Mouse (Mus musculus): ENCODE results near the gene Ttll10. TPM values are rescaled to one million over a fixed set of nuclear protein-coding genes. Genes with fewer than 3 reads are reported as not detected.

Ttll10 gene
- total and polyA plus RNA-seq, 2 experiments from 2014 or later, result 1.9 TPM; not detected in 1

GRCm38 (mm10) chr4:155993606-155994005, 65.6 kb downstream of the Ttll10 start:
- WGBS, result 4% methylated on average over 15 of the region's 15 CpGs
- peak overlapping the region; percentile 58 for H3K4me2 ChIP-seq (ENCODE audit: low read depth, low read length, poor library complexity, severe bottlenecking)
- peak overlapping the region; percentile 89 for H3K27ac ChIP-seq (ENCODE audit: low read depth, low read length)
- no peaks in the 10 kb centered on the region for H3K9me3 ChIP-seq (ENCODE audit: low read length)
- H3K27me3 ChIP-seq (ENCODE audit: insufficient read depth, low read length), result no peaks in the 10 kb centered on the region
- ATAC-seq (ENCODE audit: low FRiP score) (no peak), DNase-seq (ENCODE audit: low spot score) (no peak)
- peaks cover 7% of the 10 kb centered on the region for H3K4me1 ChIP-seq (ENCODE audit: insufficient read depth, low read length)
- no peak for TF ChIP-seq CTCF (IDR thresholded peaks at IDR 0.05)
- H3K36me3 ChIP-seq (ENCODE audit: insufficient read depth, low read length), result peaks cover 21% of the 10 kb centered on the region; the same call in 1 of the 2 replicates
- peak overlapping the region; percentile 73 for H3K4me3 ChIP-seq (ENCODE audit: low read depth, low read length)
- H3K9ac ChIP-seq (replicated peaks; ENCODE audit: low read length, poor library complexity, severe bottlenecking), result peak overlapping the region; percentile 77

GRCm38 (mm10) chr4:155992906-155993547, 66.2 kb downstream of the Ttll10 start:
- Histone ChIP-seq H3K27ac (ENCODE audit: low read depth, low read length) (peak overlapping the region; percentile 89), H3K9ac (replicated peaks; ENCODE audit: low read length, poor library complexity, severe bottlenecking) (peak overlapping the region; percentile 77)

GRCm38 (mm10) chr4:155992241-155992905, 66.8 kb downstream of the Ttll10 start, which contains the start of the genes B3galt6 and Sdf4:
Gene B3galt6, minus strand, starts transcription at chr4:155992649.
Gene Sdf4, plus strand, starts transcription at chr4:155992872.
- no peaks in the 10 kb centered on the region for H3K27me3 ChIP-seq (ENCODE audit: insufficient read depth, low read length)
- DNase-seq (ENCODE audit: low spot score) (peak; percentile 88), ATAC-seq (ENCODE audit: low FRiP score) (peak; percentile 90)
- H3K36me3 ChIP-seq (ENCODE audit: insufficient read depth, low read length), result peaks cover 12% of the 10 kb centered on the region; the same call in 1 of the 2 replicates
- peak within 1 kb of the TSS; percentile 77 for H3K9ac ChIP-seq (replicated peaks; ENCODE audit: low read length, poor library complexity, severe bottlenecking)
- TF ChIP-seq CTCF (IDR thresholded peaks at IDR 0.05), result peak; percentile 78
- peak within 1 kb of the TSS; percentile 95 for H3K4me2 ChIP-seq (ENCODE audit: low read depth, low read length, poor library complexity, severe bottlenecking)
- no peaks in the 10 kb centered on the region for H3K9me3 ChIP-seq (ENCODE audit: low read length)
- H3K27ac ChIP-seq (ENCODE audit: low read depth, low read length), result peak within 1 kb of the TSS; percentile 94
- under 1% methylated on average over 99 of the region's 99 CpGs for WGBS
- peak within 1 kb of the TSS; percentile 73 for H3K4me3 ChIP-seq (ENCODE audit: low read depth, low read length)
- peaks cover 7% of the 10 kb centered on the region for H3K4me1 ChIP-seq (ENCODE audit: insufficient read depth, low read length)

More at GRCm38 (mm10) chr4:155992906-155993547, 66.2 kb downstream of the Ttll10 start:
- peak; percentile 29; the same call in 1 of the 2 replicates for TF ChIP-seq CTCF (IDR thresholded peaks at IDR 0.05)
- DNase-seq (ENCODE audit: low spot score) (peak; percentile 97), ATAC-seq (ENCODE audit: low FRiP score) (peak; percentile 87)
- peaks cover 7% of the 10 kb centered on the region for H3K4me1 ChIP-seq (ENCODE audit: insufficient read depth, low read length)
- under 1% methylated on average over 63 of the region's 70 CpGs for WGBS
- H3K4me3 ChIP-seq (ENCODE audit: low read depth, low read length), result peak overlapping the region; percentile 73
- H3K36me3 ChIP-seq (ENCODE audit: insufficient read depth, low read length), result peaks cover 18% of the 10 kb centered on the region; the same call in 1 of the 2 replicates
- no peaks in the 10 kb centered on the region for H3K27me3 ChIP-seq (ENCODE audit: insufficient read depth, low read length)
- H3K9me3 ChIP-seq (ENCODE audit: low read length), result no peaks in the 10 kb centered on the region
- peak overlapping the region; percentile 58 for H3K4me2 ChIP-seq (ENCODE audit: low read depth, low read length, poor library complexity, severe bottlenecking)

GRCm38 (mm10) chr4:155991908-155992230, 67.3 kb downstream of the Ttll10 start:
- WGBS, result 26% methylated on average over 33 of the region's 37 CpGs
- no peak for TF ChIP-seq CTCF (IDR thresholded peaks at IDR 0.05)
- no peaks in the 10 kb centered on the region for H3K27me3 ChIP-seq (ENCODE audit: insufficient read depth, low read length)
- H3K27ac ChIP-seq (ENCODE audit: low read depth, low read length), result peak overlapping the region; percentile 94
- 0 out of 2 replicates have a peak, but pooled peaks cover 7% of the 10 kb centered on the region for H3K36me3 ChIP-seq (ENCODE audit: insufficient read depth, low read length)
- H3K4me3 ChIP-seq (ENCODE audit: low read depth, low read length), result peak overlapping the region; percentile 73
- peak overlapping the region; percentile 72 for H3K9ac ChIP-seq (replicated peaks; ENCODE audit: low read length, poor library complexity, severe bottlenecking)
- DNase-seq (ENCODE audit: low spot score) (no peak), ATAC-seq (ENCODE audit: low FRiP score) (peak; percentile 14)
- no peaks in the 10 kb centered on the region for H3K9me3 ChIP-seq (ENCODE audit: low read length)
- peaks cover 7% of the 10 kb centered on the region for H3K4me1 ChIP-seq (ENCODE audit: insufficient read depth, low read length)
- H3K4me2 ChIP-seq (ENCODE audit: low read depth, low read length, poor library complexity, severe bottlenecking), result peak overlapping the region; percentile 95

GRCm38 (mm10) chr4:155991211-155991907, 67.9 kb downstream of the Ttll10 start:
- H3K9me3 ChIP-seq (ENCODE audit: low read length), result no peaks in the 10 kb centered on the region
- 0 out of 2 replicates have a peak, but pooled peaks cover 3% of the 10 kb centered on the region for H3K36me3 ChIP-seq (ENCODE audit: insufficient read depth, low read length)
- peak overlapping the region; percentile 95 for H3K4me2 ChIP-seq (ENCODE audit: low read depth, low read length, poor library complexity, severe bottlenecking)
- peak overlapping the region; percentile 73 for H3K4me3 ChIP-seq (ENCODE audit: low read depth, low read length)
- peak overlapping the region; percentile 72 for H3K9ac ChIP-seq (replicated peaks; ENCODE audit: low read length, poor library complexity, severe bottlenecking)
- H3K27ac ChIP-seq (ENCODE audit: low read depth, low read length), result peak overlapping the region; percentile 94
- TF ChIP-seq CTCF (IDR thresholded peaks at IDR 0.05), result no peak
- H3K27me3 ChIP-seq (ENCODE audit: insufficient read depth, low read length), result no peaks in the 10 kb centered on the region
- 86% methylated on average over 22 of the region's 22 CpGs for WGBS
- peak; percentile 0; the same call in 1 of the 2 replicates for ATAC-seq (ENCODE audit: low FRiP score)
- H3K4me1 ChIP-seq (ENCODE audit: insufficient read depth, low read length), result peaks cover 7% of the 10 kb centered on the region
- DNase-seq (ENCODE audit: low spot score), result no peak

MicroRNA genes within 50 kb of the gene (microRNA counts, 519-probe panel; counts per million panel counts)
- microRNA mmu-miR-200a, result 528 counts per million, percentile 58 among the panel's probes with 10 or more counts
- 528 counts per million, percentile 58 among the panel's probes with 10 or more counts for microRNA mmu-miR-200b
- microRNA mmu-miR-429, result 528 counts per million, percentile 58 among the panel's probes with 10 or more counts

Small RNA genes lying within 50 kb of the gene (microRNA-seq; reads per million reads assigned to microRNA genes)
- gene Mir200a (ENCODE audit: borderline number of aligned reads) (27.1 reads per million, percentile 31 among the genes with 10 or more reads in this experiment), gene Mir200b (ENCODE audit: borderline number of aligned reads) (127 reads per million, percentile 47 among the genes with 10 or more reads in this experiment), gene Mir429 (ENCODE audit: borderline number of aligned reads) (329 reads per million, percentile 60 among the genes with 10 or more reads in this experiment)

Other genes starting within 250 kb of the Ttll10 start
- 66.3 and 112 TPM in 2 replicates for gene Ccnl2, start 246.9 kb downstream of the Ttll10 start, total RNA-seq (2014; rRNA removed)
- 78.6 and 88.8 TPM in 2 replicates for gene Ccnl2, start 246.9 kb downstream of the Ttll10 start, polyA plus RNA-seq (2015; fragmentation: Nextera tagmentation; extraction: Ambion mirVana)
- gene Aurkaip1, start 228.1 kb downstream of the Ttll10 start, total RNA-seq (2014; rRNA removed), result 90.9 and 102 TPM in 2 replicates
- gene Aurkaip1, start 228.1 kb downstream of the Ttll10 start, polyA plus RNA-seq (2015; fragmentation: Nextera tagmentation; extraction: Ambion mirVana), result 155 and 158 TPM in 2 replicates
- gene Mxra8, start 219.7 kb downstream of the Ttll10 start, total RNA-seq (2014; rRNA removed), result 35.5 and 37.2 TPM in 2 replicates
- gene Mxra8, start 219.7 kb downstream of the Ttll10 start, polyA plus RNA-seq (2015; fragmentation: Nextera tagmentation; extraction: Ambion mirVana), result 27.2 and 32.7 TPM in 2 replicates
- 141 and 156 TPM in 2 replicates for gene Dvl1, start 212.0 kb downstream of the Ttll10 start, total RNA-seq (2014; rRNA removed)
- 17.5 TPM in 2 replicates for gene Dvl1, start 212.0 kb downstream of the Ttll10 start, polyA plus RNA-seq (2015; fragmentation: Nextera tagmentation; extraction: Ambion mirVana)
- gene Tas1r3, start 196.1 kb downstream of the Ttll10 start, total RNA-seq (2014; rRNA removed), result 0.38 and 1.2 TPM in 2 replicates
- 0.12 and 0.22 TPM in 2 replicates for gene Tas1r3, start 196.1 kb downstream of the Ttll10 start, polyA plus RNA-seq (2015; fragmentation: Nextera tagmentation; extraction: Ambion mirVana)
- gene Cptp, start 190.0 kb downstream of the Ttll10 start, total RNA-seq (2014; rRNA removed), result 35.3 and 43.7 TPM in 2 replicates
- 27.3 and 32.1 TPM in 2 replicates for gene Cptp, start 190.0 kb downstream of the Ttll10 start, polyA plus RNA-seq (2015; fragmentation: Nextera tagmentation; extraction: Ambion mirVana)
- gene Ints11, start 189.9 kb downstream of the Ttll10 start, total RNA-seq (2014; rRNA removed), result 45.0 and 56.0 TPM in 2 replicates
- 53.6 and 56.0 TPM in 2 replicates for gene Ints11, start 189.9 kb downstream of the Ttll10 start, polyA plus RNA-seq (2015; fragmentation: Nextera tagmentation; extraction: Ambion mirVana)
- 71.9 and 95.9 TPM in 2 replicates for gene Pusl1, start 167.6 kb downstream of the Ttll10 start, total RNA-seq (2014; rRNA removed)
- gene Pusl1, start 167.6 kb downstream of the Ttll10 start, polyA plus RNA-seq (2015; fragmentation: Nextera tagmentation; extraction: Ambion mirVana), result 54.3 and 54.5 TPM in 2 replicates
- gene Acap3, start 167.6 kb downstream of the Ttll10 start, total RNA-seq (2014; rRNA removed), result 82.6 and 99.3 TPM in 2 replicates
- gene Acap3, start 167.6 kb downstream of the Ttll10 start, polyA plus RNA-seq (2015; fragmentation: Nextera tagmentation; extraction: Ambion mirVana), result 63.3 and 64.5 TPM in 2 replicates
- gene Ube2j2, start 115.6 kb downstream of the Ttll10 start, total RNA-seq (2014; rRNA removed), result 76.5 and 82.0 TPM in 2 replicates
- gene Ube2j2, start 115.6 kb downstream of the Ttll10 start, polyA plus RNA-seq (2015; fragmentation: Nextera tagmentation; extraction: Ambion mirVana), result 125 and 138 TPM in 2 replicates
- gene C1qtnf12, start 97.1 kb downstream of the Ttll10 start, total RNA-seq (2014; rRNA removed), result 11.7 and 13.3 TPM in 2 replicates
- 11.7 and 14.8 TPM in 2 replicates for gene C1qtnf12, start 97.1 kb downstream of the Ttll10 start, polyA plus RNA-seq (2015; fragmentation: Nextera tagmentation; extraction: Ambion mirVana)
- 52.5 and 57.2 TPM in 2 replicates for gene B3galt6, start 66.8 kb downstream of the Ttll10 start, total RNA-seq (2014; rRNA removed)
- 31.1 and 32.2 TPM in 2 replicates for gene B3galt6, start 66.8 kb downstream of the Ttll10 start, polyA plus RNA-seq (2015; fragmentation: Nextera tagmentation; extraction: Ambion mirVana)
- 84.8 and 105 TPM in 2 replicates for gene Sdf4, start 66.5 kb downstream of the Ttll10 start, total RNA-seq (2014; rRNA removed)
- gene Sdf4, start 66.5 kb downstream of the Ttll10 start, polyA plus RNA-seq (2015; fragmentation: Nextera tagmentation; extraction: Ambion mirVana), result 111 and 112 TPM in 2 replicates
- gene Tnfrsf4, start 45.6 kb downstream of the Ttll10 start, total RNA-seq (2014; rRNA removed), result 0.66 and 1.4 TPM in 2 replicates
- 0.54 and 0.78 TPM in 2 replicates for gene Tnfrsf4, start 45.6 kb downstream of the Ttll10 start, polyA plus RNA-seq (2015; fragmentation: Nextera tagmentation; extraction: Ambion mirVana)
- not detected in 2 replicates for gene Tnfrsf18, start 33.2 kb downstream of the Ttll10 start, total RNA-seq (2014; rRNA removed)
- gene Tnfrsf18, start 33.2 kb downstream of the Ttll10 start, polyA plus RNA-seq (2015; fragmentation: Nextera tagmentation; extraction: Ambion mirVana), result 1.5 and 2.2 TPM in 2 replicates
- 28.1 and 31.1 TPM in 2 replicates for gene 9430015G10Rik, start 50.6 kb upstream of the Ttll10 start, total RNA-seq (2014; rRNA removed)
- gene 9430015G10Rik, start 50.6 kb upstream of the Ttll10 start, polyA plus RNA-seq (2015; fragmentation: Nextera tagmentation; extraction: Ambion mirVana), result 22.1 and 25.2 TPM in 2 replicates
- gene Rnf223, start 71.1 kb upstream of the Ttll10 start, total RNA-seq (2014; rRNA removed), result 0.44 and 0.52 TPM in 2 replicates
- 0.20 and 0.23 TPM in 2 replicates for gene Rnf223, start 71.1 kb upstream of the Ttll10 start, polyA plus RNA-seq (2015; fragmentation: Nextera tagmentation; extraction: Ambion mirVana)
- 303 and 333 TPM in 2 replicates for gene Agrn, start 138.1 kb upstream of the Ttll10 start, total RNA-seq (2014; rRNA removed)
- 72.8 and 77.1 TPM in 2 replicates for gene Agrn, start 138.1 kb upstream of the Ttll10 start, polyA plus RNA-seq (2015; fragmentation: Nextera tagmentation; extraction: Ambion mirVana)
- 1.7 and 2.3 TPM in 2 replicates for gene Isg15, start 141.4 kb upstream of the Ttll10 start, total RNA-seq (2014; rRNA removed)
- 2.4 and 3.9 TPM in 2 replicates for gene Isg15, start 141.4 kb upstream of the Ttll10 start, polyA plus RNA-seq (2015; fragmentation: Nextera tagmentation; extraction: Ambion mirVana)
- gene AW011738, start 143.9 kb upstream of the Ttll10 start, total RNA-seq (2014; rRNA removed), result 7.5 and 8.2 TPM in 2 replicates
- 3.5 and 3.7 TPM in 2 replicates for gene AW011738, start 143.9 kb upstream of the Ttll10 start, polyA plus RNA-seq (2015; fragmentation: Nextera tagmentation; extraction: Ambion mirVana)
- 1.9 and 2.0 TPM in 2 replicates for gene Perm1, start 156.5 kb upstream of the Ttll10 start, total RNA-seq (2014; rRNA removed)
- 1.4 and 1.7 TPM in 2 replicates for gene Perm1, start 156.5 kb upstream of the Ttll10 start, polyA plus RNA-seq (2015; fragmentation: Nextera tagmentation; extraction: Ambion mirVana)
- 46.6 and 46.7 TPM in 2 replicates for gene Plekhn1, start 175.4 kb upstream of the Ttll10 start, total RNA-seq (2014; rRNA removed)
- gene Plekhn1, start 175.4 kb upstream of the Ttll10 start, polyA plus RNA-seq (2015; fragmentation: Nextera tagmentation; extraction: Ambion mirVana), result 18.7 and 19.3 TPM in 2 replicates
- 75.7 and 81.3 TPM in 2 replicates for gene Noc2l, start 176.6 kb upstream of the Ttll10 start, total RNA-seq (2014; rRNA removed)
- gene Noc2l, start 176.6 kb upstream of the Ttll10 start, polyA plus RNA-seq (2015; fragmentation: Nextera tagmentation; extraction: Ambion mirVana), result 42.6 and 47.1 TPM in 2 replicates
- 8.9 and 9.1 TPM in 2 replicates for gene Samd11, start 196.2 kb upstream of the Ttll10 start, total RNA-seq (2014; rRNA removed)
- 3.2 and 3.5 TPM in 2 replicates for gene Samd11, start 196.2 kb upstream of the Ttll10 start, polyA plus RNA-seq (2015; fragmentation: Nextera tagmentation; extraction: Ambion mirVana)